Mouse (Mus musculus) frontal cortex, postnatal 10 days (tissue): ENCODE results near the gene Ran.

Source experiments
- DNase-seq, 2 experiments: peaks; one replicate each; pipeline ENCODE4 v3.0.0; 2022; ENCODE audit warnings: low spot score in 2 of 2, mixed read lengths in 1 of 2

Gene Ran

GRCm38 (mm10) chr5:129015020-129015419 is 4.8 kb upstream of the Ran start:
- DNase-seq = no peak

- no peak for DNase-seq
Observed at GRCm38 (mm10) chr5:129015540-129015939, 4.3 kb upstream of the Ran start.

GRCm38 (mm10) chr5:129016370-129016769 is 3.5 kb upstream of the Ran start:
- DNase-seq = no peak

- DNase-seq = no peak
Observed at GRCm38 (mm10) chr5:129018782-129019489, 933 bp upstream of the Ran start.

- no peak for DNase-seq
Observed at GRCm38 (mm10) chr5:129020300-129020668, 415 bp downstream of the Ran start.

GRCm38 (mm10) chr5:129020731-129021130 is 862 bp downstream of the Ran start:
- peak; percentile 44 to 49 for DNase-seq

GRCm38 (mm10) chr5:129025048-129025447 is 5.2 kb downstream of the Ran start:
- DNase-seq = no peak

GRCm38 (mm10) chr5:129025725-129026124 is 5.9 kb downstream of the Ran start:
- no peak for DNase-seq

GRCm38 (mm10) chr5:129026171-129026570 is 6.3 kb downstream of the Ran start:
- no peak for DNase-seq

- DNase-seq = no peak
Observed at GRCm38 (mm10) chr5:129026637-129027036, 6.8 kb downstream of the Ran start.

- no peak for DNase-seq
Observed at GRCm38 (mm10) chr5:129029131-129029723, 9.4 kb downstream of the Ran start.

GRCm38 (mm10) chr5:129036678-129037077 is 16.8 kb downstream of the Ran start:
- DNase-seq = no peak

- DNase-seq = no peak
Observed at GRCm38 (mm10) chr5:129037739-129038138, 17.9 kb downstream of the Ran start.

- DNase-seq = no peak
Observed at GRCm38 (mm10) chr5:129045641-129046580, 26.0 kb downstream of the Ran start.

- DNase-seq = peak; percentile 64 to 71
Observed at GRCm38 (mm10) chr5:129049372-129049771, 29.5 kb downstream of the Ran start.

GRCm38 (mm10) chr5:129051910-129052309 is 32.0 kb downstream of the Ran start:
- no peak for DNase-seq

GRCm38 (mm10) chr5:129052636-129053355 is 32.9 kb downstream of the Ran start:
- no peak for DNase-seq

GRCm38 (mm10) chr5:129054675-129055284 is 34.9 kb downstream of the Ran start:
- no peak for DNase-seq

- DNase-seq = no peak
Observed at GRCm38 (mm10) chr5:129059116-129059515, 39.2 kb downstream of the Ran start.

- peak in 1 of 2 experiments; percentile 71 for DNase-seq
Observed at GRCm38 (mm10) chr5:129061579-129061978, 41.7 kb downstream of the Ran start.

- DNase-seq = peak; percentile 63 to 84
Observed at GRCm38 (mm10) chr5:129063037-129063791, 43.3 kb downstream of the Ran start.
